Mouse (Mus musculus) lung, postnatal 25 days (tissue): ENCODE results near the gene Aldh3a2.
"Not testable (repeated sequence)": the region's sequence is repeated elsewhere in the genome, so short reads cannot be mapped to it uniquely, and the experiment has no call there.

Experiments used
- DNase-seq: peaks from one replicate; pipeline ENCODE4 v3.0.0; 2022; ENCODE audit warnings: low spot score

Gene Aldh3a2

DNA sequence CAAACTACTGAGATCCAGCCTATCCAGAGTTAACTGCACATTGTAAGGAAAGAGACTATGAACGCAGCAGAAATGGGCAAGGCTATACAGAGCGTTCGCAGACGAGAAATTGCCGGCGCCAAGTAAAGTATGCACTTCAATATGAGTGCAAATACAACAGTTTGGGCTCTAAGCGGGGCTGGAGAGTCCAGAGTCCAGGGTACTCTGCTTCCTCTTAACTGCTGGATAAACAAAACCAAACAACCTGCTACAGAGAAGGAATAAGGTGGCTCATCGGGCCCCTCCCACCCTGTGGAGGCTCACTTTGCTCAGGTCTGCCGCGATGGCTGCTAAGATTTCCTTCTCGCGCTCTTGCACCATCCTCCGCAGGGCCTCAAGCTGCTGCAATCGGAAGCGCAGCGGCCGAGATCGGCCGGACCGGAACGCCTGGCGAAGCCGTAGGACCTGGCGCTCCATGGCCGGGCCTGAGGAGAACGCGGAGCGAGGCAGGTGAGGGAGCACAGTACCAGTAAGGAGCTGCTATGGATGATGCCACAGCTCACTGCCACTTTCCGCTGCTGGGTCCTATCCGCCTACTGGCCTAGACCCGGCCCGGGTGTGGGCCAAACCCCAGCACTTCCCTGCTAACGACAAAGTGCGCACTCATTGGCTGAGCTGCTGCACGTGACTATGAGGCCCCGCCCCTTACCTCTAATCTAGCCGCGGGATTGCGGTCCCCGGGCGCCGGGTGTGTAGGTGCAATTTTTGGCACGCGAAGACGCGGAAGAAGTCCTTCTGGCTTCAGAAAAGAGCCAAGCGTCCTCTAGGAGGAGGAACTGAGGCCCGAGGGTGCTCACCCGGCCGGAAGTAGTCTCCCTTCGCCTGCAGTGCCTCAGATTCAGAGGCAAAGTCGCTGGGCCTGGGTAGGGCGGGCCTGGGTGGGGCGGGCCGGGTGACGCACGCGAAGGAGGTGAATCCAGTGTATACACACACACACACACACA, at the start of gene Aldh3a2:
Gene Aldh3a2 (minus strand): TSS at position 914 of the 983 bp plus-strand sequence.
- peak; percentile 98 for DNase-seq

DNA sequence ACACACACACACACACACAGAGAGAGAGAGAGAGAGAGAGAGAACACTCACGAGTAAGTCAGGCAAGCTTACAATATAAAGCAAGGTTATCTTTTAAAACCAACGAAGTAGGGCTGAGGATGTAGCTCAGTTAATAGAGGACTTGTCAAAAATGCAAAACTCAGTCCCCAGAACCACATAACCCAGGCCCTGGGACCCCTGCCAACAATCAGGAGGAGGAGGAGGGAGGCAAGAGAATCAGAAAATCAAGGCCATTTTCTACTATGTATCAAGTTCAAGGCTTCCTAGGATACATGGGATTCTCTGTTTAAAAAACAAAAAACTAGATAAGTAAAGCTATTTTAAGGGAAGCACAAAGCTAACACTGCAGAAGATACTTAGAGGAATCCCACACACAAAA, 49.6 kb upstream of the Aldh3a2 start:
- no peak for DNase-seq

DNA sequence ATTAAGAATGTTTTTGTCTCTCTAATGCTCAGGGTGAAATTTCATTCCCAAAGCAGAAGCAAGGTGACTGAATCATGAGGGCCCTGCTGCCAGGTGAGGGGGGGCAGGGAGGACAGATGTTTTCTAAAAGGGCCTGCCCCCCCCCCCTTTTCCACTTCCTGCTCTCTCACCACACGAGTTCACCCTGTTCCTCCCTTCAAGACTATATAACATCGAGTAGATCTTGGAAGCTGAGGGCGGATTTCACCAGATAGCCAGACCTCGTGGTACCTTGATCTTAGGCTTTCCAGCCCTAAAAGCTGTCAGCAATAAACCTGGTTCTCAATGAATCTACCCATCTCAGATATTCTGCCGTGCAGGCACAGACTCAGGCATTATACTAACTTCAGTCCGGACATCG, 43.1 kb upstream of the Aldh3a2 start:
- no peak for DNase-seq

DNA sequence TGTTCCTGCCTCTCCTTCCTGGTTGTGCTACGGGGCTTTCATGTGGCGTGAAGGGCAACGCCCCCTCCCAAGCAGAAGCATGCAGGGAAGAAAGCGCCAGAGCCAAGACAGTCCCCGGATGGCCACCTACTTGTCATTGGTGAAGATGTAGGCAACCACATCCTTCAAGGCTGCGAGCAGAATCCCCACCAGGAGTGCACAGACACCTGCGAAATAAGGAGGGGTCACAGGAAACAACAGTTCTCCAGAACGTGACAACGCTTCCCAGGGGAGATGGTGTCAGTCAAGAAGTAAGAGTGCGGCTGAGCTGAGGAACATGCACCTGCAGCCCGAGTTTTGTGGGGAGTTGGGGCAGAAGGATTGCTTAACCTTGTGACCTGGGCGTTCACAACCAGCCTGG, 42.6 kb upstream of the Aldh3a2 start:
- DNase-seq, result no peak

DNA sequence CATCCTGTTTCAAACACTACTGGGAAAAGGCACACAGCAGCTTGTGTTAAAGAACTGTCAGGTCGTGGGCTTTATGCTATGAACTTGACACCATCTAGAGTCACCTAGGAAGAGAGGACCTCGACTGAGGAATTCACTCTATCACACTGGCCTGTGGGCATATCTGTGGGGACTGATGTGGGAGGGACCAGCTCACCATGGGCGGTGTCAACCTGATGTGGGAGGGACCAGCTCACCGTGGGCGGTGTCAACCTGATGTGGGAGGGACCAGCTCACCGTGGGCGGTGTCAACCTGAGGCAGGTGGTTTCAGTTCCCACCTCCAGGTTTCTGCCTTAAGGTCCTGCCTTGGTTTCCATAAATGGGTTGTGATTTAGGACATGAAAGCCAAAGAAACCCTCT, 40.5 kb upstream of the Aldh3a2 start:
- no peak for DNase-seq

DNA sequence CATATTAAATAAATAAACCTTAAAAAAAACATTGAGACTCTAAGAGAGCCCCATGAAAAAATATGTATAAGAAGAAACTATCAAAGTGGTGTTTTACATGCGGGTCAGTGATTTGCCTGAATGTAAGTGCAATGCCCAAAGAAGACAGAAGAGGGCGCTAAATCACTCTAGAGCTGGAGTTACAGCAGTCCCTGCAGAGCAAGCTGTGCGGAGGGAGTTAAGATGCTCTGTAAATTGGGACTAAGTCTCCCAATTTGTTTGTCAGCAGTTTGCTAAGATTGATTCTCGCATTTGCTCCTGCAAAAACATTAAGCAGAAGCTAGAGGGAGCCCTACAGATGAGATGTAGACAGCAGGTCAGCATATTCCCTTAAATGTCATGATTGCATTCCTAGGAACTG, 38.1 kb upstream of the Aldh3a2 start:
- DNase-seq, result peak; percentile 56

DNA sequence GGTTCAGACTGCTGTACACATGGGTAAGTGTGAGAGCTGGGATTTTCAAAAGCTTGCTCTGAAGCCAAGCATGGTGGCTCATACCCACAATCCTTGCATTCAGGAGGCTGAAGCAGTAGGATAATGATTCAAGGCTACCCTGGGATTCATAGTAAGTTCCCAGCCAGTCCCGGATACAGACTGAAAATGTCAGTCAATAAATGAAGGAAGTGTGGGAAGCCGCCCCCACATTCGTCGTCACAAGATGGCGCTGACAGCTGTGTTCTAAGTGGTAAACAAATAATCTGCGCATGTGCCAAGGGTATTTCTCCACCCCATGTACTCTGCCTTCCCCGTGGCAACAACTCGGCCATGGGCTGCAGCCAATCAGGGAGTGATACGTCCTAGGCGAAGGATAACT, 37.3 kb upstream of the Aldh3a2 start:
- not testable (repeated sequence) for DNase-seq

DNA sequence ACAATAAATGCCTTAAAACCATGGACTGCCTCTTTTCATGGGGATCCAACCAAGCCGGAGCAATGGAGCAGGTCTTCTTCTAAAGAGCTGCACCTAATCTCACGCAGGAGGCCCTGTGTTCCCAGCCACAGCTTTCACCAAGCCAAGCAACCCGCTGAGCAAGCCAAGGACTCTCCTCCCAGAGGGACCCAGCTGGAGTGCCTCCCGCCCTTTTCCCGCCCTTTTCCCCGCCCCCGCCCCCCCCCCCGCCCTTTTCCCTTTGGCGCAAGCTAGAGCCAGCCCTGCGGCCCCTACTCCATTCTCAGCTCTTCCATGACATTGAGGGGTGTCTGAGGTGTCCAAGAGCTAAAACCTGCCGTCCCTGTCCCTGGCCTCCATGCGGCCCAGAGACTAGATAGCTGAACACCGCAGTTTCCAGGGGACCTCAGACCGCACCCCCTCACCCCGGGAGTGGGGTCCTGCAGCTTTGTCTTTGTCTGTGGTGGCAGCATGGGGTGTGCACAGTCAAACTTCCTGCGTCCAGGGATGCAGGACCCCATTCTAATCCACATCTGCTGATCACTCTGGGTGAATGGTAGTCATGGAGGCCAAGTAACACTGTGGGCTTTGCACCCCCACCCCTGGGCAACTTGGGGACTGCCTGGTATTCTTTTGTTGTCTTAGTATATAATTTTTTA, 33.6 kb upstream of the Aldh3a2 start:
- DNase-seq, result no peak

DNA sequence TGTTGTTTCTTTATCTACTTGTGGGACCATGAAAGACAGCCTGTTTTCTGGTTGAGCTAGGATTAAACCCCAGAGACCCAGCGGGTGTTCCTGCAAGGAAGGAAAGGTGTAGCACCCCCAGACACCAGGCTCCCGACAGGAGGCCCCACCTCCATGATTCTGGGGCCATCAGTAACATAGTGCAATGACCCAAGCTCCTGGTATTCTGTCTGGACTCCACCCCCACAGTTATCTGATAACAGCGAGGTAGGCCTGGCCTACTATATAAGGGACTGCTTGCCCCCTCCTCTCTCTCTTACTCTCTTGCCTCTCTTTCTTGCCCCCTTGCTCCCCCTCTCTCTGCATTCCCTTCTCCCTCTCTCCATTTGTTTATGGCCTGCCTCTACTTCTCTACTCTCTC, 32.9 kb upstream of the Aldh3a2 start:
- no peak for DNase-seq

DNA sequence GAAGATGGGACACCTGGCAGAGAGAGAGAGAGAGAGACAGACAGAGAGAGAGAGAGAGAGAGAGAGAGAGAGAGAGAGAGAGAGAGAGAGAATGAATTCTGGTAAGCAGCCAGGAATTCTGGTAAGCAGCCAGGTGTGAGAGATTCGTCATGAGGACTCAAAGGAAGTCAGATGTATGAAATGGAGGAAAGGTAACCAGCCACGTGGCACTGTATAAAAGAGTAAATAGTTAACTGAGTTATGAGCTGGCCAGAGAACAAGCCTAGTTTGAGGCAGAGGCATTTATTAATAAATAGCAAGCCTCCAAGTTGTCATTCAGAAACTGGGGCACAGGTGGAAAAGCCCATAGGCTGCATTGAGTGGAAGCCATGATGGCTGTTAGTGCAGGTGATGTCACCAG, 30.6 kb upstream of the Aldh3a2 start:
- DNase-seq, result no peak

DNA sequence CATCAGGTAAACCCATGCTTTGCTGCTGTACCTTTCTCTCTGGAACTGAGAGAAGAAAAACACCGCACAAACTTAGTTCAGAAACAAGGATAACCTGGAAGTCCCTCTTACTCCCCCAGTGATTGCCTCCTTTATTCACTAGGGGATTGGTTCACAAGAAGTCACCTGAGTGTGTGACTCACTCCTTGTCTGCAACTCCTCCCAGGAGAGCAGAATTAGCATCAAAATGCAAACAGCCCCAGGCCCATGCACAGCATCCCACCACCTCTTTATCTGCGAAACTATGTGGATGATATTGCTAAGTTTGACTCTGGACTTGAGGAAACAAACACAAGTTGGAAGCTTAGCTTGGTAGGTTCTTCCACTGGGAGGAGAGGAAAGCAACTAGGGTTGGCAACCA, 30.1 kb upstream of the Aldh3a2 start:
- DNase-seq, result no peak

DNA sequence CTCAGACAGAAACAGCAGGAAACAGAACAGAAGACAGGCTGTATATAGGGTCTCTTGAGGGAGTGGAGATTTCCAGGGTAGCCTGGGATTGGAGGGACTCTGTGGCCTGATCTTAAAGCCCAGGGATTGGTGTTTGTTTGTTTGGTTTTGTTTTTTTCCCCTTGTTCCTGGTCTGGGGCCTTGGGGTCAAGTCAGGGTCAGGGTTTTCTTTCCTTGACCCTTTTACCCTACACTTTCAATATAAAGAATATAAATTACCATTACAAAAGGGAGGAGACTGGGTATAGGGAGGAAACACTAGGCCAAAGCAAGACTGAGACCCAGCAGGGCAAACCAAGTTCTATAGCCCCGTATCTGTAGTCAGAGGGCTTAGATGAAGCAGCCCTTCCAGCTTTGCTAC, 29.3 kb upstream of the Aldh3a2 start:
- no peak for DNase-seq

DNA sequence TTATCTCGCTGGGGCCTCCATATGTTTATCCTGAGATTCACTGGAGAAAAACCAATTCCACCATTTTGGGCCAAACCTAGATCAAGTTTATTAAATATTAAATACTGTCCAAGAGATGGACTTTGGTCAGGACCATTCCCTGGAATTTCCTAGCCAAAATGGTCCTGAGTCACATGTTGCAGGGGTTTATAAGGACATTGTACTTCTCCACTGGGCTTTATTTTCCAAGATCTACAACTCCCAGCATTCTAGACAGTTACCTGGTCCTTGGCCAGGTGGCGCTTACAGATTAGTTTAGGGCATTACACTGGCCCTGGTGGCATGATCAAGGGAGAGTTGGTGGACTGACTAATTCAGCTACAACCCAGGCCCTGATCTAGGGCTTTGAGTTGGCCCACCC, 28.3 kb upstream of the Aldh3a2 start:
- no peak for DNase-seq

DNA sequence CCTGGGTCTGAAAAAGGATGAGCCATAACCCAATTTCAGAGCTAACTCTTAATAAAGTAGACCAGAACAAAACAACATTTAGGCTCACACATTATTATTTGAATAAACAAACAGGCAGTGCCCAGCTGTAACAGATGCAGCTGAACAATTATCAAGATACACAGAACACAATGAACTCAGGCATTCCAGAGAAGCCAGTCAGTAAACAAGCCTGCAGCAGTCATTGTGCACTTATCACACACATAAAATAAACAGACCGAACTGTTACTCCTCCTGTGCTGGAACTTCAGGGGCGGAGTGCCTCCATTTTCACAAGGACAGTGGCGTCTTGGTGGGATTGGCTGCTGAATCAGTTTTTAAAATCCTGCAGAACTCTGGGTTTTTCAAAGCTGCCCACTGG, 27.2 kb upstream of the Aldh3a2 start:
- DNase-seq, result peak; percentile 33

DNA sequence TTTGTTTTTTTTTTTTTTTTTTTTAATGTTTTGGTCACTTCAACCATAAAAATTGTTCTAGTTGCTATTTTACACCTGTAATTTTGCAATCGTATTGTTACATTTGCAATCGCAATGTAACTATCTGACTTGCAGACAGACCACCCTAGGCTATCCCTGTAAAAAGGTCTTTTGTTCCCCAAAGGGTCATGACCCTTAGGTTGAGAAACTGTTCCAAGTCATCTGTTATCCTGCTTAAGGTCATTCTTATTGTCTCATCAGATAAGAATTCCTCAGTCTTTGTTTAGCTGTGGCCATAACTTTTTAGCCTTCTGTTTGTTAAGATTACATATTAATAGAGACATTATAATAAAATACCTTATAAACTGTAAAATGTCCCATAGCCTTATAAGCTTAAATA, 26.0 kb upstream of the Aldh3a2 start:
- no peak for DNase-seq

DNA sequence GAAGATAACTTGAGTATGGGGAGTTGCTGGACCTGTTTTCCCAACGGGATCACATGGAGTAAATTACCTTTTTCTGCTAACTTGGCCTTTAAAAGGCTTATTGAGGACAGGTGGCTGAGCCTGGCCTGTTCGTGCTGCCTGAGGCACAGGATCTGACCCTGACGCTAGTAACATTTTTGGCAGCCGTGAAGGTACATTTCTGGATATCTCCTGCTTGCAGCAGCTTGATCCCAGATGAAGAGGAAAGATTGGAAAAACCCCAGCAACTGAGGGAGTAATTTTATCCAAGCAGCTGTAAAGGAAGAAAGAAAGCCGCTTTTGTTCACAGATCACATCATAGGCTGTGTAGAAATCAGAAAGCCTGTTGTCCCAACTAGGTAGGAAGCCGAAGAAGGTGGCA, 17.1 kb upstream of the Aldh3a2 start:
- DNase-seq, result peak; percentile 26

DNA sequence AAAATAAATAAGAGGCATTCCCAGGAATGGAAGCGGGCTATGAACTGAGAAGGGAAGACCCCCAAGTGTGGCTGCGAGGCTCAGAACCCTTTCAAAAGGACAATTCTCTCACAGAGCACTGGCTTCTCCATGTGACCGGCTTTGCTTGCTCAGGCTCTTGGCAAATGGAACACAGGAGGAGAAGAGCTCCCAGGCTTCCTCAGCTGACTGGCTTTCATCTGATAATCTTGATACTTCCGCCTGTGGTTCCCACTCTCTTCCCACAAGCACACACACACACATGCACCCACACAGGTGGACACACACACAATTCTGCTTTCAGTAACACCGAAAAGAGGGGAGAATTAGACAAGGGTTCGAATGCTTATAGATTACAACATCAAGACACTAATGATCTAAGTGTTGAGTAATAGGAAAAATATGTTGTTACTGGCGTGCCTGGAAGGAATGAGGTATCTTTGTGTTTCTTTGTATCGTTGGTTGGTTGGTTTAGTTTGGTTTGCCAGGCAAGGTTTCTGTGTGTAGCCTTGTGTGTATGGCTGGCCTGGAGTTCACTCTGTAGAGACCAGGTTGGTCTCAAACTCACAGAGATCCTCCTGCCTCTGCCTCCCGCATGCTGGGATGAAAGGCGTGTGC, 16.3 kb upstream of the Aldh3a2 start:
- no peak for DNase-seq

DNA sequence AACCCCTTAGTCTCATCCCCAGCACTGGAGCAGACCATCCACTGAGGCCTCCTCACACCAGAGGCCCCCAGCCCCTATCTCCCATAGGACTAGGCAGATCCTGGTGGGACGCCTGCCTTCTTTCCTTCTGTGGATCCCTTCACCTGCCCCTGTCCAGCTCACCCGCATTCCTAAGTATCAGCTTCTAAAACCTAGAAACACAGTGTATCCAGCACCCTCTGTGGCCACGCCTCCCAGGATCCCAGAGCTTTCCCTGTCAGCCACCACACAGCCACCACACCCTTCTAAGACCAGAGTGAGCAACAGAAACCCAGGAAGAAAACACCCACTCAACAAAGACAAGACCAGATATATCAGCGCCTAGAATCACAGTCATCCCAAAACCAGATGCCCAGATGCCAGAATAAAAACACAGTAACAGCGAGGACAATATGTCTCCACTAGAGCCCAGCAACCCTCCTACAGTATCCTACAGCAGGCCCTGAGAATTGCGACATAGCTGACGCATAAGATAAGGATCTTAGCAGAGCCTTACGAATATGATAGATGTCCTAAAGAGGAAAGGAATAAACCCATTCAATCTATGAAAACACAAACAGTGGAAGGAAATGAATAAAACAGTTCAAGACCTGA, 11.3 kb upstream of the Aldh3a2 start:
- no peak for DNase-seq

DNA sequence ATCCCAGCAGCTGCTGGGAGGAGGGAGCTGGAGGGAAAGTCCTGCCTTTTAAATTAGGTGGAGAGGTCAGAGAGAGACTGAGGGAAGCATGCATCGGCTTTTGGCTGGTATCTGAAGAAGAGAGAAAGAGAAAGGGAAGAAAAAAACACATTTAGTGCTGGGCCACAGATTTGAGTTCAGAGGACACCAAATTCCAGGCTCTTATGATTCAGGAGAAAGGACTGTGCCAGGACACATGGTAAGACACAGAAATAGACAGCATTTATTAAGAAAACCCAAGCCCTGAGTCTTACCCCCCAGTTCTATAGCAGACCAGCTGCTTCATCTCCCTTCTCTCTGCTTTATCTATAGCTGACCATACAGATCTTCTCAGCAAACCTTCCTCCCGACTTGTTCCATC, 10.7 kb upstream of the Aldh3a2 start:
- DNase-seq, result no peak

DNA sequence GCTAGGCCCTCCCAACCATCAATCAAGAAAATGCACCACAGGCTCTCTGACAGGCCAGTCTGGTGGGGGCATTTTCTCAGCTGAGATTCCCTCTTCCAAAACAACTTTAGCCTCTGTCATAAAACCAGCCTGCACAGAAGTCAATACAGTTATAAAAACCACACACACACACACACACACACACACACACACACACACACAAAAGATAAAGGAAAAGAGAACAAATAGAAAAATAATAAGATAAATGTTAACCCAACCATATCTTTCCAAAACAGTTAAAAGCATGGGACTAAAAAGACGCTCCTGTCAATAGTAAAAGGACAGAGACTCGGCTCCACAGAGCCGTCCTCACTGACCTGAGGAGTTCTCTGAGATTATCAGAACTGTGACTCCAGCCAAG, 9.2 kb upstream of the Aldh3a2 start:
- DNase-seq, result no peak

DNA sequence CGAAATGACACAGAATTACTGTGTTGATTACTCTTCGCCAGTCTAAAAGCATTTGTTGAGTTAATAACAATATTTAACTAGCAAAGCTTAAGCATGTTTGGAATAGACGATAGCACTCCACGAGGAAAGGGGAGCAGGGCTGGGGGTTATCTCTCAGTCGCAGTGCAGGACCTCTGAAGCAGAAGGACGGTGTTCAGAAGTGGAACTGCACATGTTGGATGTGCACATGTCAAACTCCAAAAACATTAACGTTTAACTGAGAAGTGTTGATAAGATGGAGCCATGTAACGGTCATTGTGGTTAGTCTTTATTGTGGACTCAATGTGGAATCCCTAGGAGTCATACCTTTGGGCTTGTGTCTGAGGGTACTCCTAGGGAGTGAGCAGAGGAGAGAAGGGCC, 7.8 kb upstream of the Aldh3a2 start:
- DNase-seq, result no peak

DNA sequence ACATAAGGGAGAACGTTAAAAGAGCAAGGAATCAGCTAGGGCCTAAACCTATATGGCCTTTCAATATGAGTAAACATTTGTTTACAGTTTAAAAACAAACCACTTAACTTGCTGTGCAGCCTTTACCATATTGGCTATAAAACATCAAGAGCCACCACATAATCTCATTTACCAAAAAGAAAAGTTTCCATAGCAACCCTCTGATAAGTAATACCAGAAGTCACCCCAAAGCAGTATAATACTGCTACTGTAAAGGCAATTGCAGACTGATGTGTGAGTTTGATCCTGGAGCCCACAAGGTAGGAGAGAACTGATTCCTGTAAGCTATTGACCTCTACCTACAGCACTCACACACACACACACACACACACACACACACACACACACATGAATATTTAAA, 7.2 kb upstream of the Aldh3a2 start:
- no peak for DNase-seq

DNA sequence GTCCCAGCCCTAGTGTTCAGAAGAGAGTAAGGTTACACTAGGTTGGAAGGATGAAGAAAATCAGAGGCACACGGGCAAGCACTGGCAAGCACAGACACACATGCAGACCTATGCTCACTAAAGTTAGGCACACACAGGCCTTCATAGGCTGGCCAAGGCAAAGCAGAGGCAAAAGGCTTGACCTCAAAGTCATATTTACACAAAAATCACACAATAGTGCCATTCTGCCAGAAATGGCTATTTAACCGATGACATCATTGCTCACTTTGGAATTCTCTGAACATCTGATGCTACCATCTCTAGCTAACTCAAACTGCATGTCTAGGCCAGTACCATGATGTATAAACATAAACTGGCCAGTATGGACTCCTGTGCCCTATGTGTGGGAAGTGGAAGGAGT, 6.7 kb upstream of the Aldh3a2 start:
- no peak for DNase-seq
